Mouse (Mus musculus) myocyte (in vitro differentiated cells): ENCODE results near the gene Arhgap15. TPM values are rescaled to one million over a fixed set of nuclear protein-coding genes. Genes with fewer than 3 reads are reported as not detected.

ENCODE experiments used
- H3K27me3 ChIP-seq: one replicate; pipeline ENCODE4 v1.6.1; 2011; ENCODE audit not compliant: control insufficient read depth, insufficient read depth, insufficient read length
- H3K36me3 ChIP-seq: one replicate; pipeline ENCODE4 v1.6.1; 2011; ENCODE audit not compliant: control insufficient read depth, insufficient read depth
- H3K4me2 ChIP-seq: one replicate; pipeline ENCODE4 v1.6.1; 2011; ENCODE audit warnings: low read depth, control low read depth
- H3K4me3 ChIP-seq: one replicate; pipeline ENCODE4 v1.5.1; 2011; ENCODE audit warnings: mild to moderate bottlenecking, control low read depth, moderate library complexity
- H3K79me2 ChIP-seq: one replicate; pipeline ENCODE4 v1.6.1; 2011; ENCODE audit not compliant: control insufficient read depth, insufficient read depth
- H3ac ChIP-seq: one replicate; pipeline ENCODE4 v1.6.1; 2011; ENCODE audit not compliant: control insufficient read depth, insufficient read length
- CEBPB ChIP-seq: IDR thresholded peaks from 2 replicates; pipeline ENCODE4 v1.6.1; 2011; ENCODE audit warnings: mild to moderate bottlenecking, moderate library complexity; ENCODE audit not compliant: poor library complexity, insufficient read depth, severe bottlenecking
- E2F4 ChIP-seq: IDR thresholded peaks from one replicate; pipeline ENCODE4 v1.6.1; 2011; ENCODE audit warnings: mild to moderate bottlenecking, control low read depth, moderate library complexity; ENCODE audit not compliant: insufficient read depth
- MAX ChIP-seq: IDR thresholded peaks from one replicate; pipeline ENCODE4 v1.6.1; 2011; ENCODE audit warnings: low read depth, mild to moderate bottlenecking, control low read depth
- MYOD1 ChIP-seq, 3 experiments: IDR thresholded peaks; one replicate each; pipeline ENCODE4 v1.6.1; 2011; ENCODE audit warnings: control low read depth in 2 of 3, low read depth in 2 of 3, mild to moderate bottlenecking in 2 of 3, moderate library complexity in 1 of 3; ENCODE audit not compliant: insufficient read length in 2 of 3, control insufficient read depth in 1 of 3
- MYOG ChIP-seq, 3 experiments: IDR thresholded peaks; one replicate each; pipeline ENCODE4 v1.6.1; 2011; ENCODE audit warnings: control low read depth in 2 of 3, low read depth in 2 of 3, mild to moderate bottlenecking in 2 of 3; ENCODE audit not compliant: insufficient read length in 2 of 3, control insufficient read depth in 1 of 3, insufficient read depth in 1 of 3
- POLR2A ChIP-seq: IDR thresholded peaks from one replicate; pipeline ENCODE4 v1.6.1; 2011; ENCODE audit warnings: low read depth, mild to moderate bottlenecking, control low read depth, moderate library complexity; ENCODE audit not compliant: insufficient read length
- POLR2AphosphoS2 ChIP-seq: IDR thresholded peaks from one replicate; pipeline ENCODE4 v1.6.1; 2011; ENCODE audit warnings: low read depth, control low read depth; ENCODE audit not compliant: insufficient read length
- REST ChIP-seq: IDR thresholded peaks from one replicate; pipeline ENCODE4 v1.6.1; 2011; ENCODE audit warnings: mild to moderate bottlenecking, control low read depth, moderate library complexity; ENCODE audit not compliant: insufficient read depth, insufficient read length
- SRF ChIP-seq: IDR thresholded peaks from one replicate; pipeline ENCODE4 v1.6.1; 2011; ENCODE audit warnings: low read depth; ENCODE audit not compliant: control insufficient read depth, insufficient read length
- TCF12 ChIP-seq: IDR thresholded peaks from one replicate; pipeline ENCODE4 v1.6.1; 2011; ENCODE audit warnings: mild to moderate bottlenecking, control low read depth; ENCODE audit not compliant: poor library complexity, insufficient read depth, severe bottlenecking
- TCF3 ChIP-seq: IDR thresholded peaks from one replicate; pipeline ENCODE4 v1.6.1; 2011; ENCODE audit warnings: low read depth, control low read depth; ENCODE audit not compliant: insufficient read length
- USF1 ChIP-seq: IDR thresholded peaks from one replicate; pipeline ENCODE4 v1.6.1; 2011; ENCODE audit warnings: low read depth, mild to moderate bottlenecking, control low read depth, moderate library complexity
- polyA plus RNA-seq: library from polyadenylated mRNA; unstranded; fragments of >200 nt; fragmentation: generic; extraction: Trizol; gene quantifications from one replicate; pipeline ENCODE4 v1.2.1, GENCODE M21; 2012; ENCODE audit warnings: missing spikeins

Gene Arhgap15
- polyA plus RNA-seq, 1 experiment, result not detected

DNA sequence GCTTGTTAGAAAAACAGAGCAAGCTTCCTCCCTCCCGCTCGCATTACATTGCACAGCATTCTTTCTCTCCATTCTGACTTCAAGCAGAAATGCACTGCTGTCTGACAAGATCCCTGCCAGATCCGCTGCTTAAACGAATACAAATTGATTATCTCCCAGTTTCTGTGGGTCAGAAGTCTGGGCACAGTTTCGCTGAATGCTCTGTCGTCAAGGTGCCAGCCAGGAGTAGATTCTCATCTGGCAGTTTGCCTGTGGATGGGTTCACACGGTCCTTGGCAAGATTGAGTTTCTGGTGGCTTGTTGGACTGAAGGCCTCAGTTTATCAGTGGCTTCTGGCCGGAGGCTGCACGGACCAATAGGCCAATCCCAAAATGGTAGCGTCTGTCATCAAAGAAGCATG, 435.9 kb downstream of the Arhgap15 start:
- TF ChIP-seq POLR2AphosphoS2 (no peak), MAX (no peak), MYOG (IDR thresholded peaks at IDR 0.05; ENCODE audit: control insufficient read depth in 1 of 3, insufficient read depth in 1 of 3, insufficient read length in 2 of 3, low read depth in 2 of 3) (no peak), REST (no peak), TCF12 (no peak), MYOD1 (IDR thresholded peaks at IDR 0.05; ENCODE audit: control insufficient read depth in 1 of 3, insufficient read length in 2 of 3, low read depth in 2 of 3) (no peak), SRF (no peak), E2F4 (no peak), TCF3 (no peak), CEBPB (no peak), POLR2A (no peak), USF1 (no peak)
- no peak overlapping the region for H3K4me2 ChIP-seq
- H3K36me3 ChIP-seq, result no peaks in the 10 kb centered on the region
- no peaks in the 10 kb centered on the region for H3K27me3 ChIP-seq
- no peak overlapping the region for H3ac ChIP-seq
- H3K4me3 ChIP-seq, result no peak overlapping the region
- no peaks in the 10 kb centered on the region for H3K79me2 ChIP-seq

- H3ac ChIP-seq, result no peak overlapping the region
- H3K4me2 ChIP-seq, result no peak overlapping the region
- no peak overlapping the region for H3K4me3 ChIP-seq
- H3K79me2 ChIP-seq, result no peaks in the 10 kb centered on the region
- no peaks in the 10 kb centered on the region for H3K27me3 ChIP-seq
- no peak for TF ChIP-seq MYOG (IDR thresholded peaks at IDR 0.05; ENCODE audit: control insufficient read depth in 1 of 3, insufficient read depth in 1 of 3, insufficient read length in 2 of 3, low read depth in 2 of 3)
- no peak for TF ChIP-seq MAX
- no peak for TF ChIP-seq USF1
- TF ChIP-seq POLR2A, result no peak
- no peak for TF ChIP-seq MYOD1 (IDR thresholded peaks at IDR 0.05; ENCODE audit: control insufficient read depth in 1 of 3, insufficient read length in 2 of 3, low read depth in 2 of 3)
- no peak for TF ChIP-seq E2F4
- TF ChIP-seq TCF12, result no peak
- TF ChIP-seq POLR2AphosphoS2, result no peak
- TF ChIP-seq CEBPB, result no peak
- TF ChIP-seq SRF, result no peak
- no peak for TF ChIP-seq REST
- TF ChIP-seq TCF3, result no peak
- H3K36me3 ChIP-seq, result no peaks in the 10 kb centered on the region
Measured at GRCm38 (mm10) chr2:44190749-44191148, 442.1 kb downstream of the Arhgap15 start.

DNA sequence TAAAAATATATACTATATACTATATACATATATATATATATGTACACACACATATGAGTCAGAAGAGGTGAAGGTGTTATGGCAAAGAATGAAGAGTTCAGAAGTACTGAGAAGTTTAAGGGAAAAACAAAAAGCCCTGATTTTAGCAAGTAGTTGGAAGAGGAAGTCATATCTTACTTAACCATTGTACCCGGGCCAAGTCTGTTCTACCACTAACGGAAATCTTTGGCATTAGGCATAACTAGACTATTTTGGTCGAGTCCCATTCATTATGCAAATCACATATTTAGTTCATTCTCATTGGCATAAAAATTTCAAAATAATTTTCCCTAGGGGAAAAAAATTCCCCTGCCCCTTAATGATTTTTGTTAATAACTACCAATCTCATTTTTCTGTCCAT, 443.4 kb downstream of the Arhgap15 start:
- Histone ChIP-seq H3K27me3 (no peaks in the 10 kb centered on the region), H3K4me2 (no peak overlapping the region), H3ac (no peak overlapping the region), H3K4me3 (no peak overlapping the region), H3K36me3 (no peaks in the 10 kb centered on the region), H3K79me2 (no peaks in the 10 kb centered on the region)
- TF ChIP-seq POLR2AphosphoS2, result no peak

DNA sequence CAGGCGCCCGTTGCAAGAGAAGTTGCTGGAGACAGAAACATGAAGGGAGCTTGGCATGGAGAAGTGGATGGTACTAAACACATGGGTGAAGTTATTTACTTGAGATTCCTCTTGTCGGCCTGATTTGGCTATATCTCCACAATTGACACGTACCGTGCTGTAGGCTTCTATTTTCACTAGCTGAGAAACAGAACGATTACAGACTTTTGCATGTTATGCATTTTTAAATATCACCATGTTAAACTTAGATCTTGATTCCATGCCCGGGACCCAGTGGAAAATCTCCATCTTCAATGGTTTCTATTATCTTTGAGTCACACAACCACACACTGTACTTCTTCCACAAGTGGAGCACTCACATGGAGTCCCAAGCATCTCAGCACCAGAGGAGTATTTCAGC, 466.9 kb downstream of the Arhgap15 start:
- Histone ChIP-seq H3ac (no peak overlapping the region), H3K36me3 (no peaks in the 10 kb centered on the region), H3K4me3 (no peak overlapping the region), H3K79me2 (no peaks in the 10 kb centered on the region), H3K4me2 (no peak overlapping the region), H3K27me3 (no peaks in the 10 kb centered on the region)
- TF ChIP-seq SRF (no peak), CEBPB (no peak), E2F4 (no peak), POLR2AphosphoS2 (no peak), REST (no peak), MYOG (IDR thresholded peaks at IDR 0.05; ENCODE audit: control insufficient read depth in 1 of 3, insufficient read depth in 1 of 3, insufficient read length in 2 of 3, low read depth in 2 of 3) (no peak), TCF12 (no peak), POLR2A (no peak), MAX (no peak), MYOD1 (IDR thresholded peaks at IDR 0.05; ENCODE audit: control insufficient read depth in 1 of 3, insufficient read length in 2 of 3, low read depth in 2 of 3) (no peak), TCF3 (no peak), USF1 (no peak)

- H3ac ChIP-seq, result no peak overlapping the region
- no peaks in the 10 kb centered on the region for H3K27me3 ChIP-seq
- TF ChIP-seq MAX, result no peak
- no peak for TF ChIP-seq SRF
- TF ChIP-seq POLR2A, result no peak
- TF ChIP-seq USF1, result no peak
- TF ChIP-seq MYOD1 (IDR thresholded peaks at IDR 0.05; ENCODE audit: control insufficient read depth in 1 of 3, insufficient read length in 2 of 3, low read depth in 2 of 3), result no peak
- no peak for TF ChIP-seq POLR2AphosphoS2
- TF ChIP-seq TCF12, result no peak
- no peak for TF ChIP-seq CEBPB
- no peak for TF ChIP-seq REST
- no peak for TF ChIP-seq MYOG (IDR thresholded peaks at IDR 0.05; ENCODE audit: control insufficient read depth in 1 of 3, insufficient read depth in 1 of 3, insufficient read length in 2 of 3, low read depth in 2 of 3)
- H3K79me2 ChIP-seq, result no peaks in the 10 kb centered on the region
- H3K36me3 ChIP-seq, result no peaks in the 10 kb centered on the region
- no peak overlapping the region for H3K4me2 ChIP-seq
- no peak overlapping the region for H3K4me3 ChIP-seq
Measured at GRCm38 (mm10) chr2:44217811-44218210, 469.2 kb downstream of the Arhgap15 start.
